Mouse (Mus musculus) myocyte (in vitro differentiated cells): ENCODE results near the gene Gm49601. TPM values are rescaled to one million over a fixed set of nuclear protein-coding genes. Genes with fewer than 3 reads are reported as not detected.

Source experiments
- H3K27me3 ChIP-seq: one replicate; pipeline ENCODE4 v1.6.1; 2011; ENCODE audit not compliant: control insufficient read depth, insufficient read depth, insufficient read length
- H3K36me3 ChIP-seq: one replicate; pipeline ENCODE4 v1.6.1; 2011; ENCODE audit not compliant: control insufficient read depth, insufficient read depth
- H3K4me2 ChIP-seq: one replicate; pipeline ENCODE4 v1.6.1; 2011; ENCODE audit warnings: low read depth, control low read depth
- H3K4me3 ChIP-seq: one replicate; pipeline ENCODE4 v1.5.1; 2011; ENCODE audit warnings: mild to moderate bottlenecking, control low read depth, moderate library complexity
- H3K79me2 ChIP-seq: one replicate; pipeline ENCODE4 v1.6.1; 2011; ENCODE audit not compliant: control insufficient read depth, insufficient read depth
- H3ac ChIP-seq: one replicate; pipeline ENCODE4 v1.6.1; 2011; ENCODE audit not compliant: control insufficient read depth, insufficient read length
- CEBPB ChIP-seq: IDR thresholded peaks from 2 replicates; pipeline ENCODE4 v1.6.1; 2011; ENCODE audit warnings: mild to moderate bottlenecking, moderate library complexity; ENCODE audit not compliant: poor library complexity, insufficient read depth, severe bottlenecking
- E2F4 ChIP-seq: IDR thresholded peaks from one replicate; pipeline ENCODE4 v1.6.1; 2011; ENCODE audit warnings: mild to moderate bottlenecking, control low read depth, moderate library complexity; ENCODE audit not compliant: insufficient read depth
- MAX ChIP-seq: IDR thresholded peaks from one replicate; pipeline ENCODE4 v1.6.1; 2011; ENCODE audit warnings: low read depth, mild to moderate bottlenecking, control low read depth
- MYOD1 ChIP-seq, 3 experiments: IDR thresholded peaks; one replicate each; pipeline ENCODE4 v1.6.1; 2011; ENCODE audit warnings: control low read depth in 2 of 3, low read depth in 2 of 3, mild to moderate bottlenecking in 2 of 3, moderate library complexity in 1 of 3; ENCODE audit not compliant: insufficient read length in 2 of 3, control insufficient read depth in 1 of 3
- MYOG ChIP-seq, 3 experiments: IDR thresholded peaks; one replicate each; pipeline ENCODE4 v1.6.1; 2011; ENCODE audit warnings: control low read depth in 2 of 3, low read depth in 2 of 3, mild to moderate bottlenecking in 2 of 3; ENCODE audit not compliant: insufficient read length in 2 of 3, control insufficient read depth in 1 of 3, insufficient read depth in 1 of 3
- POLR2A ChIP-seq: IDR thresholded peaks from one replicate; pipeline ENCODE4 v1.6.1; 2011; ENCODE audit warnings: low read depth, mild to moderate bottlenecking, control low read depth, moderate library complexity; ENCODE audit not compliant: insufficient read length
- POLR2AphosphoS2 ChIP-seq: IDR thresholded peaks from one replicate; pipeline ENCODE4 v1.6.1; 2011; ENCODE audit warnings: low read depth, control low read depth; ENCODE audit not compliant: insufficient read length
- REST ChIP-seq: IDR thresholded peaks from one replicate; pipeline ENCODE4 v1.6.1; 2011; ENCODE audit warnings: mild to moderate bottlenecking, control low read depth, moderate library complexity; ENCODE audit not compliant: insufficient read depth, insufficient read length
- SRF ChIP-seq: IDR thresholded peaks from one replicate; pipeline ENCODE4 v1.6.1; 2011; ENCODE audit warnings: low read depth; ENCODE audit not compliant: control insufficient read depth, insufficient read length
- TCF12 ChIP-seq: IDR thresholded peaks from one replicate; pipeline ENCODE4 v1.6.1; 2011; ENCODE audit warnings: mild to moderate bottlenecking, control low read depth; ENCODE audit not compliant: poor library complexity, insufficient read depth, severe bottlenecking
- TCF3 ChIP-seq: IDR thresholded peaks from one replicate; pipeline ENCODE4 v1.6.1; 2011; ENCODE audit warnings: low read depth, control low read depth; ENCODE audit not compliant: insufficient read length
- USF1 ChIP-seq: IDR thresholded peaks from one replicate; pipeline ENCODE4 v1.6.1; 2011; ENCODE audit warnings: low read depth, mild to moderate bottlenecking, control low read depth, moderate library complexity
- polyA plus RNA-seq: library from polyadenylated mRNA; unstranded; fragments of >200 nt; fragmentation: generic; extraction: Trizol; gene quantifications from one replicate; pipeline ENCODE4 v1.2.1, GENCODE M21; 2012; ENCODE audit warnings: missing spikeins

Gm49601 gene
- polyA plus RNA-seq, 1 experiment: 11.4 TPM

- Histone ChIP-seq H3K79me2 (peaks cover 21% of the 10 kb centered on the region), H3K4me2 (no peak overlapping the region), H3K36me3 (no peaks in the 10 kb centered on the region), H3K27me3 (no peaks in the 10 kb centered on the region), H3K4me3 (no peak overlapping the region), H3ac (no peak overlapping the region)
- TF ChIP-seq TCF3: no peak
- no peak for TF ChIP-seq MYOG (IDR thresholded peaks at IDR 0.05; ENCODE audit: control insufficient read depth in 1 of 3, insufficient read depth in 1 of 3, insufficient read length in 2 of 3, low read depth in 2 of 3)
- TF ChIP-seq E2F4: no peak
- no peak for TF ChIP-seq POLR2A
- TF ChIP-seq CEBPB: no peak
- TF ChIP-seq MAX: no peak
Observed at GRCm38 (mm10) chr16:18631141-18631540, 4.9 kb upstream of the Gm49601 start.

GRCm38 (mm10) chr16:18630291-18630690 lies 4.1 kb upstream of the Gm49601 start:
- Histone ChIP-seq H3K4me2 (peak overlapping the region; percentile 90), H3K36me3 (no peaks in the 10 kb centered on the region), H3K79me2 (peaks cover 21% of the 10 kb centered on the region), H3K4me3 (peak overlapping the region; percentile 61), H3K27me3 (no peaks in the 10 kb centered on the region), H3ac (peak overlapping the region; percentile 5)
- TF ChIP-seq E2F4: no peak
- TF ChIP-seq MAX: no peak
- no peak for TF ChIP-seq TCF12
- TF ChIP-seq MYOG (IDR thresholded peaks at IDR 0.05; ENCODE audit: control insufficient read depth in 1 of 3, insufficient read depth in 1 of 3, insufficient read length in 2 of 3, low read depth in 2 of 3): no peak
- TF ChIP-seq POLR2A: no peak
- TF ChIP-seq SRF: no peak
- TF ChIP-seq CEBPB: no peak
- TF ChIP-seq USF1: no peak
- TF ChIP-seq TCF3: no peak
- TF ChIP-seq MYOD1 (IDR thresholded peaks at IDR 0.05; ENCODE audit: control insufficient read depth in 1 of 3, insufficient read length in 2 of 3, low read depth in 2 of 3): no peak
- no peak for TF ChIP-seq POLR2AphosphoS2
- TF ChIP-seq REST: no peak

GRCm38 (mm10) chr16:18629390-18630231 lies 3.4 kb upstream of the Gm49601 start, which contains the start of gene Sept5:
Gene Sept5 (minus strand): TSS chr16:18629954.
- no peaks in the 10 kb centered on the region for H3K27me3 ChIP-seq

GRCm38 (mm10) chr16:18628948-18629340 lies 2.7 kb upstream of the Gm49601 start:
- Histone ChIP-seq H3K36me3 (peaks cover 6% of the 10 kb centered on the region), H3K27me3 (no peaks in the 10 kb centered on the region), H3ac (peak overlapping the region; percentile 5), H3K4me3 (peak overlapping the region; percentile 61), H3K4me2 (peak overlapping the region; percentile 90), H3K79me2 (peaks cover 21% of the 10 kb centered on the region)
- TF ChIP-seq USF1 (no peak), E2F4 (no peak), MAX (no peak), POLR2A (no peak), SRF (no peak)

More at GRCm38 (mm10) chr16:18629390-18630231, 3.4 kb upstream of the Gm49601 start, which contains the start of gene Sept5:
- Histone ChIP-seq H3ac (peak within 1 kb of the TSS; percentile 5), H3K36me3 (no peaks in the 10 kb centered on the region), H3K79me2 (peaks cover 21% of the 10 kb centered on the region), H3K4me3 (peak within 1 kb of the TSS; percentile 61), H3K4me2 (peak within 1 kb of the TSS; percentile 90)
- TF ChIP-seq MAX (no peak), REST (no peak), TCF12 (no peak), MYOG (IDR thresholded peaks at IDR 0.05; ENCODE audit: control insufficient read depth in 1 of 3, insufficient read depth in 1 of 3, insufficient read length in 2 of 3, low read depth in 2 of 3) (no peak), USF1 (no peak), POLR2A (peak; percentile 80), POLR2AphosphoS2 (peak; percentile 77), E2F4 (no peak)

GRCm38 (mm10) chr16:18628206-18628947 lies 2.1 kb upstream of the Gm49601 start:
- H3K79me2 ChIP-seq: peaks cover 21% of the 10 kb centered on the region
- H3K4me3 ChIP-seq: peak overlapping the region; percentile 61
- peaks cover 12% of the 10 kb centered on the region for H3K36me3 ChIP-seq
- H3K4me2 ChIP-seq: peak overlapping the region; percentile 90
- no peaks in the 10 kb centered on the region for H3K27me3 ChIP-seq
- peak overlapping the region; percentile 5 for H3ac ChIP-seq
- TF ChIP-seq TCF12: no peak
- TF ChIP-seq POLR2AphosphoS2: peak; percentile 15
- TF ChIP-seq MYOD1 (IDR thresholded peaks at IDR 0.05; ENCODE audit: control insufficient read depth in 1 of 3, insufficient read length in 2 of 3, low read depth in 2 of 3): peak in 1 of 3 experiments; percentile 13
- TF ChIP-seq POLR2A: peak; percentile 39
- TF ChIP-seq USF1: no peak
- no peak for TF ChIP-seq MAX
